Mouse (Mus musculus) stomach, postnatal 0 days (tissue): Measurements from ENCODE around the gene Fchsd2.

ENCODE experiments used
- CTCF ChIP-seq: IDR thresholded peaks from 2 replicates; pipeline ENCODE4 v1.5.1; 2016; ENCODE audit warnings: antibody characterized with exemption, low read depth, mild to moderate bottlenecking, moderate library complexity
- EP300 ChIP-seq: optimal IDR thresholded peaks from 2 replicates; pipeline ENCODE3; 2016; ENCODE audit warnings: antibody characterized with exemption

GRCm38 (mm10) chr7:101210826-101211225 is 118.2 kb downstream of the Fchsd2 start:
- TF ChIP-seq CTCF (no peak), EP300 (no peak)
